Mouse (Mus musculus) CH12.LX (cell line): ENCODE data around the gene Scin.

Experiments used
- CTCF ChIP-seq, 2 experiments: IDR thresholded peaks in 1 of 2; conservative IDR thresholded peaks in 1 of 2; 2 replicates each; pipeline ENCODE4 v1.5.1; 2011 to 2012; ENCODE audit warnings: low read depth in 2 of 2, low read length in 2 of 2, improper control_type of control experiment in 1 of 2, inconsistent platforms in 1 of 2, mild to moderate bottlenecking in 1 of 2, moderate library complexity in 1 of 2
- EP300 ChIP-seq: IDR thresholded peaks from 2 replicates; pipeline ENCODE4 v1.6.1; 2011; ENCODE audit warnings: low read length, improper control_type of control experiment
- MAFK ChIP-seq: IDR thresholded peaks from 2 replicates; pipeline ENCODE4 v1.6.1; 2011; ENCODE audit warnings: low read length, improper control_type of control experiment; ENCODE audit not compliant: insufficient replicate concordance
- MEF2A ChIP-seq: IDR thresholded peaks from 2 replicates; pipeline ENCODE4 v1.6.1; 2014; ENCODE audit warnings: low read depth, mild to moderate bottlenecking, inconsistent platforms, low read length, improper control_type of control experiment, borderline replicate concordance
- MXI1 ChIP-seq: IDR thresholded peaks from 2 replicates; pipeline ENCODE4 v1.6.1; 2011; ENCODE audit warnings: mild to moderate bottlenecking, low read depth, low read length, improper control_type of control experiment
- NELFE ChIP-seq: IDR thresholded peaks from 2 replicates; pipeline ENCODE4 v1.6.1; 2011; ENCODE audit warnings: low read depth, low read length, improper control_type of control experiment
- PAX5 ChIP-seq: IDR thresholded peaks from 2 replicates; pipeline ENCODE4 v1.6.1; 2012; ENCODE audit warnings: low read length, inconsistent platforms, mixed read lengths
- POLR2A ChIP-seq: IDR thresholded peaks from 2 replicates; pipeline ENCODE4 v1.6.1; 2011; ENCODE audit warnings: low read depth, mild to moderate bottlenecking, improper control_type of control experiment, low read length
- SMC3 ChIP-seq: IDR thresholded peaks from 2 replicates; pipeline ENCODE4 v1.6.1; 2011; ENCODE audit warnings: low read depth, low read length, improper control_type of control experiment
- USF1 ChIP-seq: IDR thresholded peaks from 2 replicates; pipeline ENCODE4 v1.6.1; 2014; ENCODE audit warnings: low read depth, mild to moderate bottlenecking, inconsistent platforms, low read length, improper control_type of control experiment
- ZC3H11A ChIP-seq: IDR thresholded peaks from 2 replicates; pipeline ENCODE4 v1.6.1; 2012; ENCODE audit warnings: low read depth, mild to moderate bottlenecking, inconsistent platforms, low read length, improper control_type of control experiment
- ZNF384 ChIP-seq: IDR thresholded peaks from 2 replicates; pipeline ENCODE4 v1.6.1; 2012; ENCODE audit warnings: low read depth, low read length, improper control_type of control experiment, inconsistent platforms

GRCm38 (mm10) chr12:40116214-40116613 is 17.8 kb downstream of the Scin start:
- no peak for TF ChIP-seq USF1
- TF ChIP-seq ZNF384 = no peak
- no peak for TF ChIP-seq EP300
- TF ChIP-seq NELFE = no peak
- no peak for TF ChIP-seq CTCF (conservative IDR thresholded peaks at IDR 0.05 in 1 of 2, IDR thresholded peaks at IDR 0.05 in 1 of 2; ENCODE audit: low read depth in 2 of 2, low read length in 2 of 2)
- TF ChIP-seq MAFK = no peak
- no peak for TF ChIP-seq POLR2A
- TF ChIP-seq SMC3 = no peak
- no peak for TF ChIP-seq PAX5
- TF ChIP-seq MXI1 = no peak
- no peak for TF ChIP-seq MEF2A
- TF ChIP-seq ZC3H11A = no peak
